Mouse (Mus musculus) hindlimb bud, embryonic 11.5 days (tissue): ENCODE measurements around the gene Srpk2.
"Not testable (repeated sequence)": the region's sequence is repeated elsewhere in the genome, so short reads cannot be mapped to it uniquely, and the experiment has no call there.

Experiments used
- DNase-seq: peaks from one replicate; pipeline ENCODE4 v3.0.0-alpha.2; 2012; ENCODE audit warnings: low read depth, low spot score; ENCODE audit errors: extremely low spot score

The Srpk2 gene

DNA sequence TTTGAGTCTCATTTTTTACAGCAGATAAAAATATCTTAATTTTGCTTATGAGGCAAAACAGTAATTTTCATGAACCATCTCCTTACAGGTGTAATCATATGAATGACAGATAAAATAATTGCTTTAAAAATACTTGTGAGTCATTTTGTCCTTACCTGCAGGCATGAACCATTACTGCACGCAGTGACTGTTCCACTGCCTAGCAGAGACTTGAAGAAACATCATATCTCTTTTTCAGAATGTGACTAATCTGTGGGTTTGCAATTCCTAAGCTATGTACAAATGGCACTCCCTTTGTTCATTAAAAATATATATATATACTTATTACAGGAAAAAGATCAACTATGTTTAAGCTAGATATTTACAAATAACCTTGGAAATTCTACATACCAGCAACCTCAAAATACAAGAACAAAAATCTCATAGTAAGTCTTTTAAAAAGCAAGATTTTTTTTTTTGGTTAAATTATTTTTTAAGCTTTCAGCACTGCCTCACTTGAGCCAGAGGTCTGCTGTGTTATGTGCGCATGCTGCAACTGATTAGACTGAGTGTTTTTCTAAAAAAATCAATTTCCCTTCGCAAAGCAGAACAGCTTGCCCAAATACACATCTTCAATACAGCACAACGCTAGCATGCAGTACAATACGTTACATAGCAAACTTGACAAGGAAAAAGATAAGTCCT, 68.7 kb downstream of the Srpk2 start:
- DNase-seq: no peak

DNA sequence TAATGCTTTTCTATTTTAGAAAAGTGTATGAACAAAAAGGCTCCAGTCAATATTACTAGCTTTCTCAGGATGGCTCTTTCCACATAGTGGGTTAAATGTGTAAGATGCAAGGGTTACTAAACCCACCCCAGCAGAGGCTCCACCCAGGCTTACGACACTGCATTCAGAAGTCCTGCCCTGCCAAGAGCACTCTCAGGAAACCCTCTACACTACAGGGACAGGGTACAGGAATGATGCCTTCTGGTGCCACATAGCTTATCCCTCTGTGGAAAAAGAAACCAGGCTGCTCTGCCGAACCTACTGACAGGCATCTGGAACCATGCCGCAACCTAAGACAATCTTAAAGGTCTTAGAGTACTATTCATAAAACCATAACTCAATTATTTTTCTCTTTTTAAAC, 71.6 kb downstream of the Srpk2 start:
- no peak for DNase-seq

DNA sequence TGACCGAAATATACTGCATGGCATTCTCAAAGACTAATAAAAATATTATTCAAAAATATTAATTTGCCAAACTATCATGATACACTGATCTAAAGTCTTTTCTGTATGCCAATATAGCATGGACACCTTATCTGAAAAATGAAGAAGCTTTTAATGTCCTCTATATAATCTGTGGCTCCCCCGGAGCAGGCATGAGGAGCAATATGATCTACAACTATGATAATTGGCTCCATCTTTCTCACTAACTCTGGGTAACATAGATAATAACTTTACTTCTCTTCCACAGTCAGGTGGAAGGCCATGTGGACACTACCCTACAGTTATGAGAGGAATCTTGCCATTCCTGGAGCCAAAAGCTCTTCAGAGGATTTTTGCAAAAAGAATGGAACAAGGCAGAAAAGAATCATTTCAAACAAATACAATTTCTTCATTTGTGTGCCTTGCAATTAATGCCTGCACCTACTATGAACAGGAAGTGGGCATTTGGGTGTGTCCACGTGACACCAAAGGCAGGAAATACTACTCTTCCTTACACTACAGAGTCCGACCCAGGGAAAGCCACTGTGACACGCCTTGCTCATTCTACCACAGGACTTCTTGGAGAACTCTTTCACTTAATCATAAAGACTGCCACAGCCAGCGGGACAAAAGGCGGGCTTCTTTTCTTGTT, 80.2 kb downstream of the Srpk2 start:
- DNase-seq: no peak

DNA sequence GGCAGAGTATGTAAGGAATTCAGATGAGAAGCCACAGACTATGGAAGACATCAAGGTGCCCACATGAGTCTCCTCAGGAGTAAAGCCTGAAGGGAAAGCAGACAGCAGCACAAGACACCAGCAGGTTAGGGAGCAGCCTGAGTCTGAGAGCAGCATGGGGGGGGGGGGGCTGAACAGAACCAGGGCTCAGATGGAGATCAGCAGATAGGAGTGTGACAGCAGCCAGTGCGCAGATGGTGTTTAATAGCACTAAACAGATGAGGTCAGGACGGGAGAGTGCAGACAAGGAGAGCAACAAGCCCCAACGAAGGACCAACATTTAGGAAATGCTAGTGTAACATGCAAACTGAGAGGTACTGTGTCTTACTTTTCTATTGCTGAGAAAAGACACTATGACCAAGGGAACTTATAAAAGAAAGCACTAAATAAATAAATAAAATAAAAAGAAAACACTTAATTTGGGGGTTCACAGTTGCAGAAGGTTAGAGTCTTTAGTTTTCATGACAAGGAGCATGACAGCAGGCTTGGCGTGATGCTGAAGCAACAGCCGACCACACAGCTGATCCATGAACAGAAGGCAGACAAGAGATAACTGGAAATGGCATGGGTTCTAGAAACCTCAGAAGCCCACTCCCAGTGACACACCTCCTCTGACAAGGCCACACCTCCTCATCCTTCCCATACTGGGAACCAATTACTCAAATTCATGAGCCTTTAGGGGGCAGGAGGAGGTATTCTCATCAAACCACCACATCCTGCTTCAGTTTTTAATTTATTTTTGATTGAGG, 84.5 kb downstream of the Srpk2 start:
- no peak for DNase-seq

DNA sequence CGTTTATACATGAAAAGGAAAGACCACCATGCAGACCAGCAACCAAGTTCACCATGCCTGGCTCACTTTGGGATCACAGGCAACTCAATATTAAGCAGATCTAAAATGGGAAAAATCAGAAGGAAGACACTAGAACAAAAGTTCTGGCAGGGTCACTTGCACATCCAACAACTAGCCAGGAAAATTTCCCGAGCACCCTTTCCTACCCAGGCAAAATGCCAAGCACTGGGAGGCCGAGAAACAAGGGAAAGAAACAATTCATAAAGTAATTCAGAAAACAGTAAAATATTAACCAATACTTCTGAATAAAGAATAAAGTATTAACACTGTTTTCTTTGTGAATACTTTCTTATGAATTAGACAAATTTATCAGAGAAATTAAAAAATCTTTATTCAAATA, 85.2 kb downstream of the Srpk2 start:
- DNase-seq: no peak

DNA sequence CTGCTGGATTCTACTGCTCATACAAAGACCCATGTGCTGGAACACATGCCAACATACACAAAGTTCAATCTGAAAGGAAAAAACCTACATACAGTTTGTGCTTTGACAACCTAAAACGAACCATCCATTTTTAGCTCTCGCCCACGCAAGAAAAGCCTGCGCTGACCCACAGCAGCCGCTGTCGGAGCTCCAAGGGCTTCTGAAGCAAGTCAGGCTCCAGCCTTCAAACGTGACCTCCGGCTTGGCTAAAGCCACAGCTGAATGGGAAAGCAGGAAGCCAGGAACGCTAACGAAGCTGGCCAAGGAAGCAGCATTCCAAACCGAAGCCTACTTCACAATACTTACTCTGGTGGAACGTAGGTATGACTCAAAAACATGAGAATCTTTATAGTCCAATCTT, 85.9 kb downstream of the Srpk2 start:
- DNase-seq: no peak

DNA sequence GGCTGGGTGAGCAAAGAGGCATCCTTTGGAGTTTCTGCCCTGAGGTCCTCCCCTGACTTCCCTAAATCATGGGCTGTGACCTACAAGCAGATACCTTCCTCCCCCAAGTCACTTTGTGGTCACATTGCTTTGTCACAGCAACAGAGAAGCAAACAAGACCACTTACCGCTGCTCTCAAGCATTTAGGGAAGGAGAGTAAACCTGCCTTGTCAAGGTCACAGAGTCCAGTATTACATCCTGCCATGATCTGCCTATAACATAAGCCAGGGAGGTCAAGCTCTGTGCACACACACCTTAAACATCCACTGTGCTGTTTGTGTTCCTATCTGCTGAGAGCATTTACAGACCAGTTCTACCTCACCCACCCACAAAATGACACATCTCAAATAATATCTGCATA, 86.4 kb downstream of the Srpk2 start:
- DNase-seq: no peak

DNA sequence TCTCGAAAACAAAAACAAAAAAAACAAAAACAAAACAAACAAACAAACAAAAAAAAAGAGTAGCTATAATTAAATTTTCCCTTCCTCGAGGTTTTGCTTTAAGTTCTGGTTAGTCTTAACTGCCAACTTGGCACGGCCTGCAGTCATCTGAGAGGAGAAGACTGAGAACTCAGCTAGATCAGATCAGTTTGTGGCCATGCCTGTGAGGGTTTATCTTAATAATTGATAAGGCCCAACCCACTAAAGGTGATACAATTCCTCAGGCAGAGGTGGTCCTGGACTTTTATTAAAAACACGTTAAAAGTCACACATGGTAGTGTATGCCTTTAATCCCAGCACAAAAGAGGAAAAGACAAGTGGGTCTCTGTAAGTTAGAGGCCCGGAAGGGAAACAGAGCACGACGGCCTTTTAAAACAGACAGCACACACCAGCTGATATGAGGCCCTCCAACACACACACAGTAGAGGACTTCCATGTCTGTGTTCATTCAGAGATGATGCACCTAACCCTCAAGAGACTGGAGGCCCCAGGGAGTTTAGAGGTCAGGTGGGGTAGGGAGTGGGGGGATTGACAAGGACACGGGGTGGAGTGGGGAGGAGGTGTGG, 87.1 kb downstream of the Srpk2 start:
- DNase-seq: no peak

DNA sequence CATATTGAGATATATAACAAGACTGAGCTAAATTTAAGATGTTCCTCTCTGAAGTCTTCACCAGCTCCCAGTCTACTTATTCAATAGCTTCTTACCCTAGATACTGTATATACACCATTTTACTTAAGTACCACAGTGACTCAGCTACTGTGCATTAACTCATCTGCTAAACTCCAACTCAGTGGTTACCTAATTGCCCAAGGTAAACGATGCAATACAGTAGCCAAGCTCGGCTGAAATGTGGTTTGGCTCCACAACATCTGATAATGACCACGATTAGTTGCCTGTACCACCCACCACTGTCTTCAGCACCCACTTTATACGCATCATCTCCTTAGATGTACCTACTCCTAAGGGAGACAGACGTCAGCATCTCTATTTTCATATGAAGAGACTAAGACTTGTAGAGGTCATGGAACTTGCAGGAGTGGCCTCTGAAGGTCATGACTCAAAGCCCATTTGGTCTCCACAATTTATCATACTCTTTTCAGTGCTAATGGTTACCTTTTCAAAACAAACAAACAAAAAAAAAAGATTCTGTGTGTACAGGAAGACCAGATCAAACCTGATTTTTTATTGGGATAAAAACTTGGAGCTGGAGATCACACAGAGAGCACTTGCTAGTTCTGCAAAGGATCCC, 88.0 kb downstream of the Srpk2 start:
- no peak for DNase-seq

DNA sequence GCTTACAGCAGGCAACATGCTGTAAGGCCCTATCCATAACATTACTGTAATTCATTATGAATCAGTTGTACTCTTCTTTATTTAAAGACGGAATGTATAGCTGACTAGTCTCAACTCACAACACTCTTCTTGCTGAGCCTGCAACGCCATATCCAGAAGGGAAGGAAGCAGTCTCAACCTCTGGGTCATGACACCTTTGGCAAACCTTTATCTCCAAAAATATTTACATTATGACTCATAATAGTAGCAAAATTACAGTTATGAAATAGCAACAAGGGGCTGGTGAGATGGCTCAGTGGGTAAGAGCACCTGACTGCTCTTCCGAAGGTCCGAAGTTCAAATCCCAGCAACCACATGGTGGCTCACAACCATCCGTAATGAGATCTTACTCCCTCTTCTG, 94.1 kb downstream of the Srpk2 start:
- not testable (repeated sequence) for DNase-seq

DNA sequence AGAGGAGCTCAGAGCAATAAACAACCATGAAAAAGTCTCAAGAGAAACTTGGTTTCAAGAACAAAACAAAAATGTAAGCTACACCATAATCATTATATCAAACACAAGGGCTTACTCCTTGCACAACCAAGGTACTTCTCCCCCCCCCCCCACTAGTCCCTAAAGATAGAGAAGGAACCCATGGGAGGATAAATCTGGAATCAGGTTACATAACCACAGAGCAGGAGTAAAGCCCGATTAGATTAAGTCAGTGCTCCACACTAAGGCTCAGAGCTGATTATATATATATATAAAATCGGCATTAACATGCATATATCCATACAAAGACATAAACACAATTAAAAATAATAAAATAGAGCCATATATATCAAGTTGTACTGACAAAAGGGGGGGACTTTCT, 96.8 kb downstream of the Srpk2 start:
- DNase-seq: no peak

DNA sequence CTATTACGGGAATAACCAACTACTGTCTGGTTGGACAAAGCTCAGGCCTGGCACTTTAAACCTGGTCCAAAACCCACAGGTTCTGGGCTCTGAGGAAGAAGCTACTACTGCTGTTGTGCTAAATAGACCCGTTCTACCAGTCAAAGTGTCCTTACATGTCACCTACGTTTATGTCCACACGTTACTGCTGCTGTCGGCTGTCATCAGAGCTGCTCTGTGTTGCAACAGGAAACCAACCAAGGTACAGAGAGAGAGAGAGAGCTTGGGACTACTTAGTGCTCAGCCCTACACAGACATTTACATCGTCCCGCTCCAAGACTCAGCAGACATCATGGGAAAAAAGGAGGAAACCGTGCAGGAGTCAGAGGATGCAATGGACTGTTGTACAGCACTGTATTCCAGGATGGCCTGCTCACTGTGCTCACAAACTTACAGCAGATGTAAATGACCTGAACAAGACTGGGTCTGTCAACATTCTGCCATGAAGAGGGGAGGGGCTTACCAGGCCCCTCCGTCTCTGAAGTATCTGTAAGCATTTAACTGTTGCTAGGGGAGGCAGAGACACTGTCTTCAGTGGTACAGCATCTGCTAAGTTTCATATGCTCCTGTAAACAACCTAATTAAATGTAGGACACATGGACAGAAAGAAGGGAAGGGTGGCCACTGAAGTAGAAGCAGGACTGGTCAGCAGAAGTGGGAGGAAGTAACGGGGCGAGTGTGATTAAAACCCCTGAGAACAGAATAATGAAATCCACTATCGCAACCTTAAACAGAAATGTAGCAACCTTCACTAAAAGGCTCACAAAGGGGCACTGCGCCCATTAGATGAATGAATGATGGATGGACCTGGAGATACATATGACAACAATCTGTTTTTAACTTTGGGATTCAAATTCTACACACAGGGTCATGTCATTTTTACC, 97.6 kb downstream of the Srpk2 start:
- DNase-seq: no peak

DNA sequence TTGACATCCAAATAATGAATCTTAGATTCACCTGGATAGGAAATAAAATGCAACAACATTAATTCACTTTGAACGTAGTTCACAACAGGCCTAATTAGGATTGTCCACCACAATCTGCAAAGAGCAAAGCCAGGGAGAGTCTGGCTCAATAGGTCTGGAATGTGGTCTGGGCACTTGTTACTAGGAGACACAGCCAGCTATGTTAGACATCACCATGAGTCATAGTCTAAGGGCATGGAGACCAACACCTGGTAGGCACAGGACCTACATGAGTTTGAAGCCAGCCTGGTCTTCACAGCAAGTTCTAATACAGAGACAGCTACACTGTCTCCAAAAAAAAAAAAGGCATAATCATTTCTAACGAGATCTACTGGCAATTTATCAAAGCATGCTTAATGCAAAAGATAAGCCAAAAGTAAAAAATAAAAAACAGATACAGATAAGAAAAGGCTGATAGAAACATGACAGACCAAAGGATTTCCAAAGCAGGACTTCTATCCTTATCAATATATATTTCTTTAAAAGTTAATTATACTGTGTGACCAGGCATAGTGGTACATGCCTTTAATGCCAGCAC, 102.8 kb downstream of the Srpk2 start:
- DNase-seq: no peak

DNA sequence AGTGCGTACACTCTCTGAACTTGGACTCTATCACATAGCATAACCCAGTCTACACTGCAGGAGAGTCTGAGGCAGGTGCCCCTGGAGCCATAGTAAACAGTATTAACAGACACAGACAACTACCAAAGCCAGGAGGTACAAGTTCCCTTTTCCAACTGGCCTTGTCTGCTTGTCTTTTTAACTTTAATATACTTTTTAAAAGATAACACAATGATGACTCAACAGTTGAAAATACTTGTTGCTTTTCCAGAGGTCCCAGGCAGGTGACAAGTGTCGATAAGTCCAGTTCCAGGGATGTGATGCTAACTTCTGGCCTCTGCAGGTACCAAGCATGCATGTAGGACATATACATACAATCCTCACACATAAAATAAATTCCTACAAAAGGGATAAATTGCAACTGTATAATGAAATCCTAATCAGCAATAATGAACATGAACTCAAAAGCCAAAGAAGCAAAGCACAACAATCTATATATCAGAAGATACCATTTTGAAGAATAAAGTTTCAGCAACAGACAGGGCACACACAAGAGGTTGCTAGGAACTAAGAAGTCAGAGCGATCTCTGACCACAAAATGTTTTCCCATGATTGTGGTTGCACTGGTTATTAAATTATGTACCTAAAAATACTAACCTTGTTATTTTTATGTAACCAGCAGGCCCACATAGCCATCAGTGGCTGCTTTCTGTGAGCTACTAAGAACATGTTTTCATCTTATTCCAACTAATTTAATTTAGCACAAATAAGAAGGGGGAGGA, 105.1 kb downstream of the Srpk2 start:
- no peak for DNase-seq

DNA sequence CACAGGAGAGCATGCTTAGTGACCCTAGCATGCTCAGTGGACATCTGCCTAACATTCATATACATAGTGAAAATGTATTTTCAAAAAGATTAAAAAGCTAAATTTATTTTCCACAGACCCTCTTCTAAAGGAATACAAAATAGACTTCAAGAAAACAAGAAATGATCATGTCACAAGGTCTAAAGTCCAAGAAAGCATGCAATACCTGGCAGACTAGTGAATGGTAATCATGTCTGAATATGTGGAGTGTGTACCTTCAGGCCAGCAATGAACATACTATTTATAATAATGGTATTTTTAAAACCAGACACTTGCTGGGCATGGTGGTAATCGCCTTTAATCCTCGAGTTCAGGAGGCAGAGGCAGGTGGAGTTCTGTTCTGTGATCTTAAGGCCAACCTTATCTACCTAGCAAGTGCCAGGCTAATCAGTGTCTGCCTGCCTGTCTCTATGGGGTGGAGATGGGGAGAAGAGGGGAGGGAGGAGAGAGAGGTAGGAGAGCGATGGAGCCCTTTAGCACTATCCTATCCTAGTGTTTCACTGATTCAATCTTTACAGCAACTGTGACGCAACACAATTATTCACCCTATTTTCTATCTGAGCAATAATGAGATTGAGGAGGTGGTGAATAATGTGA, 106.0 kb downstream of the Srpk2 start:
- no peak for DNase-seq

DNA sequence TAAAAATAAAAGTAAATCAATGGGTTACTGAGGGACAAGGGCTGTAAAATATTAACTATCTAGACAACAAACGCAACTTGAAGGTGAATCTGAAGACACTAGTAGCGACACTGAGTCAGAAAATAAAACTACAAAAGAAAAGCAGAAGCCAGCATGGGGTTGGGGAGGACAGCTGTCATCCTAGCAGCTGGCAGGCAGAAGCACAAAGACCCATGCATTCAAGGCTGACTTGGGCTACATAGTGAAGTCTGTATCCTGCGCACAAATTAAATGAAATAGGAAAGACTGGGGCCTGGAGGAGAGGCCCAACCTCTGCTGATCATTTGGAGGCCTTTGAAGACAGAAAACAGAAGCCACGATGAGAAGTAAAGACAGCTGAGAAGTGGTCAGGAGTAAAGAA, 106.6 kb downstream of the Srpk2 start:
- DNase-seq: no peak

DNA sequence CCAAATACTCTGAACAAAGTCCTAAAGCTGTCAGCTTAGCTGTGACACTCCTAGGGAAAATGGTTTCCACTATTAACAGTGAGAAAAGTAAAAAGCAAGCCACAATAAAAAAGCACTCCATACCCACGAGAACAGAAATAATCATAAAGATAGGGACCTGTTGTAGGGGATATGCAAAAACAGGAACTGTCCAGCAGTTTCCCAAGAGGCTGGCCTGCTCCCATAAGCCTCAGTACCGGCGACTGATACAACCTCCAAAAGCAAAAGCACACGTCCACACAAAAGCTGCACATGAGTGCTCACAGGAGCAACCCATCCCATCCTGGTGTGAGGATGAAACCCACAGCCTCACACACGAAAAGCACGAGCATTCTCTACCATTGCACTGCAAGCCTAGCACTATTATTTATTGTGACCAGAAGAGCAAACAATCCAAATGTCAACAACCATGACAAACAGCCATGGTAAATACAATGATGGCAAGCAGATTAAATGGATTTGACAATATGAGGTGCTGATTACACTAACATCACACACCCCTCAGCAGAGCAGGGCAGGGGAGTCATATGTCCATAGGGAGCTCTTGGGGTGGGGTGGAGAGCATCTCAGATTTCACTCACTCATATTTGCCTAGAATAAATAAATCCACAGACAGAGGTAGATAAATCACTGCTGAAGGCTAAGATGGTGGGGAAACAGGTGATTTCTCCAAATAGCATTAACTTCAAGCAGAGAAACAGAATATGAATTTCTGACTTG, 107.9 kb downstream of the Srpk2 start:
- no peak for DNase-seq

DNA sequence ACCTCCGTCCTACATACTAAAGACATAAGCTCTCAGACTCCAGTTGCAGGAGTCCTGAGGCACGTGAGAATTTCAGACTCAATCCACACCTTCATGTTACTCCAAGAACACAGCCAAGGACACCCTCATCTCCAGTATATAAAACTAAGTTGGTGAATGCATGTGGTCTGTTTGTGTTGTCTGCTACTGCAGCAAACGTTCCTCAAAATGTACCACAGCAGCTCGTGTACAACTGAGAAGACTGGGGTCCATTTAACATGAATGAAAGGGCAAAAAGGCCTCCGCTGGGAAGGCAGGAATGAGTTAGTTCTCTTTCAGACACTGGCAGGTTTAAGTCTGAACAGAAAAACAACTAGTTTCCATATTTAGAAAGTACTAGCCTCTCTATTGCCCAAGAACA, 110.5 kb downstream of the Srpk2 start:
- no peak for DNase-seq
